Mouse (Mus musculus): ENCODE measurements at regions not wholly inside any gene's neighbourhood (a gene's known extent, or its start where the extent isn't known, plus 50 kb on each side); places are given as distances from the start of the nearest gene placed in this dataset.
"Not testable (repeated sequence)": the region's sequence is repeated elsewhere in the genome, so short reads cannot be mapped to it uniquely, and the experiment has no call there.

DNA sequence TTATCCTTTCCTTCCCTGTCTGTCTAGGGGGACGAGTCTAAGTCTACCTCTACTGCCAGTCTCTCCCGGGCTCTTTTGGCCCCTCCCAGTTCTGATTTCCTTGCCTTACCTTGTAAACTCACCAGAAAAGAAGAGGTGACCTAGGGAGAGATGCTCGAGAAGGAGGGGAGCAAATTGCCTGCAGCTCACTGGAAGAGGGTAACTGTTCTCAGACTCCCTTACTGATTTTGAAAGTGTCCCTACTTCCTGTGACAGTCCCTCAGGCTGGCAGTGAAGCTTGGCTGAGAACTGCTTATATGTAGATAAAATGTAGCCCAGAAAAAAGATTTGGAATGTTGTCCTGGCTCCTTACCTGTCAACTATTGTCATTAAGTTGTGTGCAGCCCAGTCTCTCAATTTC lies 180.6 kb upstream of the Tab2 start:
- no peak for DNase-seq (ENCODE audit: low read depth, low spot score)

DNA sequence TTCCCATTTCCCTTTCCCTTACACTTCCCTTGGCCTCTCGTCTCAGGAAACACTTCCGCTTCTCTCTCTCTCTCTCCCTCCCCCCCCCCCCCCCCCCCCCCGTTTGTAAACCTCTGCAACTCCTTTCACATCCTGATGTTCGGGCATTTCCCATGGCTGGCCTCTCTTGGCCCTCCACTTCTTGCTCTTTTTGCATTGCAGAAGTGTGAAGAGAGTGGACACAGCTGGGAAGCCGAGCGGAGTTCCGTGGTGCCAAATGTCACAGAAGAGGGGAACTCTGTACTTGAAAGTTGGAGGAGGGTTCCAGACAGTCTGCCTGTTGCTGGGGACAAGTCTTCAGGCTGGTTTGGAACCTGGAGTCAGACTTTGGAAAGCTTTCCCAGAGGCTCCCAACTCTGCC lies 179.2 kb upstream of the Tab2 start:
- DNase-seq (ENCODE audit: low read depth, low spot score), result no peak

DNA sequence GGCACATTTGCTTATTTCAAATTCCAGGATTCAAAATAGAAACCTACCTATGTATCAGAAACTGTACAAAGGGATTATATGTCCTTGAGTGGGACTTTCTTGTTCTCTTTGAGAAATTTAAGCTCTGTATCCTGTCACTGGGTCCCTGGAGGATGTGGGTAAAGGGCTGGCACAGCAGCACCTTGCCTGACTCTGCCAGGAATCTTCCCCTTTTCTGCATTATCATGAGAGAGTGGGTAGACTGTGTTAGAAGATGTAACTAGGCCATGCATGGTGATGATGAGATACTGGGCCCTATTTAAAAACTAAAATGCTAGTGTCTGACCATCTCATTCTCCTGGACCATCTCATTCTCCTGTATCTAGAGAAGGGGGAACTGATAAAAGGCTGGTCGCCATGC lies 178.4 kb upstream of the Tab2 start:
- no peak for DNase-seq (ENCODE audit: low read depth, low spot score)

- peak; percentile 53 for DNase-seq (ENCODE audit: low read depth, low spot score)
Measured at GRCm38 (mm10) chr10:8133451-8133952, 177.5 kb upstream of the Tab2 start.

DNA sequence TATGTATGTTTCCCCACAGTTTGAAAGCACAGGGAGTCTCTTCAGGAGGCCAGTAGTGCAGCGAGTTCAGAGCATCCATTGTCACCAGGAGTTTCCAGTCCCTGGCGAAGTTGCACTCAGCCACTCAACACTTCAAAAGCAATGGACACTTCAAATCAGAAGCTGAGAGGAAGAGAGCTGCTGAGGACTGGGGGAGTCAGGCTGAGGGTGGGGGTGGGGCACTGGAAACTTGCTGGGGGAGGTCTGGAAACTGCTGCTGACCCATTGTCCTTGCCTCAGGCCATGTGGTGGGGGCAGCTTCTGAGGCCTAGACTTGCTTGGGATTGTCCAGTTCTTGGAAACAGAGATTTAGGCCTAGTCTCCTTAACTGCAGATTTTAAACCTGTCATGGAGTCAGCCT lies 176.8 kb upstream of the Tab2 start:
- DNase-seq (ENCODE audit: low read depth, low spot score), result peak; percentile 21

- DNase-seq (ENCODE audit: low read depth, low spot score), result no peak
Measured at GRCm38 (mm10) chr10:8130472-8131241, 174.6 kb upstream of the Tab2 start.

DNA sequence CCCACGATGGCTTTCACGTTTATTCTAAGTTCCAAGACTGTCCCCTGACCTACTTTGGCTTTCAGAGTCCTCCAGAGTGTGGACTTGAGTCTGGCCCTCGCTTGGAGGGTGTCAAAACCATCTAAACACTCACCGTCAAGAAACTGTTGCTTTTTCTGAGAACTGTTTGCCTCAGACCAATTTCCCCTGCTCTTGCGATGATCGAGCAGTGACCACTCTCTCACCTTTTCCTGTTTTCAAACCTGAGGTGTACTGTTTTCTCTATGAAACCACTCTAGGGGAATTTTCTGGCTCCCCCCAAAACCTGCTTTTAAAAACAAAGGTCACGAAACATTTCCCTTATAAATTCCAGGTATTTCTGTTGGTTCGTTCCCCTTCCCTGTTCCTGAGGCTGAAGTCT lies 174.0 kb upstream of the Tab2 start:
- no peak for DNase-seq (ENCODE audit: low read depth, low spot score)

DNA sequence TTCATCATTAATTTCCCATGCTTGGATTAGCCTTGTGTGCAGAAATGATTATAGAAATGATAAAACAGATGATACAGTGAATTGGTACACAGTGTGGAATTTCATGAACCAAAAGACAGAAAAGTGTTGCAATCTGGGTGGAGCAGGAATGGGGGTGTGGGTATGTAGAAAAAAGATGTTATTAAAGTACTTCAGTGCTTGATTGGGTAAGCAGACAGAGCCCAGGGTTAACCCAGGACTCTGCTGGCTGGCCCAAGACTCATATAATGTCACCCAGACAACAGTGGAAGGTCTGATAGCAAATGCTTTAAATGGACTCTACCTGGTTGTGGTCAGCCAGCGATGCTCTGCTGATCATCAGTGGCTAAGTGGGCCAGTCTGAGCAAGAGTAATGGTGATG lies 168.1 kb upstream of the Tab2 start:
- no peak for DNase-seq (ENCODE audit: low read depth, low spot score)

DNA sequence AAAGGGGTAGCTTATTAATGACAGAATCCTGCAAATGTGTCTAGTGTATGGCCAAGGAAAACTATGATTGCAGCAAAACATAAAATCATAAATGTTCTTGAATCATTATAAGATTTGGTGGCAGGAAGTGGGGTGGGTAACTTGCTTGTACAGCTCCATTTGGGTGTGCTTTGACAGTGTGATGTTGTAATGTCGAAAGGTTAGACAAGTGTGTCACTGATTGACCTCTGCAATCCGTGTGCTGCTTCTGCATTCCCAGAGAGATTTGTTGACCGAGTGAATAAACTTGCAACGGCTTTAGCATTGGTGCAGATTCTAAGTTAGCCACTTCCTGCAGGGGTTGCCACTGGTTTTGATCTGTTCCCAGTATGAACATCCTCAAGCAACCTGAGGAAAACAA lies 165.9 kb upstream of the Tab2 start:
- no peak for DNase-seq (ENCODE audit: low read depth, low spot score)

DNA sequence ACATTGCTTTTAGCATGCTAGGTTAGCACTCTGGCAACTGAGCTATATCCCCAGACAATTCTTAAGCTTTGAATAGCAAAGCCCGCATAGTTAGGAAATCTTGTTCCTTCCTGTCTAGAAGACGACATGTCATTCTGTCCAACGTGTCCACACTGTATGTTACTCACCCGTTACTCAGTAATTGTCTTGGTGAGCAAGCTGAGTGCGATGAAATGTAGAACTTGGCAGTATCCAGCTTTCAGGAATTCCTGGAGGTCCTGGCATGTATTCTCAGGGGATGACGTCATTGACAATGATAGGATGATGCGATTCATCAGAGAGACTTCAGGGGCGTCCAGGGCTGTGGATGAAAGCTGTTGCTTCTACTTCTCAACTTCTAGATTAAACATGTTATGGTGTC lies 160.8 kb upstream of the Tab2 start:
- no peak for DNase-seq (ENCODE audit: low read depth, low spot score)

GRCm38 (mm10) chr10:8114932-8115331 lies 158.9 kb upstream of the Tab2 start:
- not testable (repeated sequence) for DNase-seq (ENCODE audit: low read depth, low spot score)

DNA sequence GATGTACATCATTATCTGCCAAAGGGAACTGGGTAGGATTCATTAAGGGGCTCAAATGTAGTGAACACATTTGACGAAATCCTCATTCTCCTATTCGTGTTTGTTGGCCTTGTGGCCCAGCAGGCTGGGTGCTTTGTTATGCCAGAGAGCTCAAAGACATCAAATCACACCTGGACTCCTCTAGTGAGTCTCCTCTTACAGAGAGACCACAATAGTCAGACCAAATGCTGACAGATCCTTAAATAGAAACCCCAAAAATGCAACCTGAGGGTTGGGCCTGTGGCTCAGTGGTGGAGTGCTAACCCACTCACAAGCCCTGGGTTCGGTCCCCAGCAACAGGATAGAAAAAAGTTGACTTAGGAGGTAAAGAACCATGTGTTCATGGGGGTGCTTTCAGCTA lies 158.5 kb upstream of the Tab2 start:
- no peak for DNase-seq (ENCODE audit: low read depth, low spot score)

- DNase-seq (ENCODE audit: low read depth, low spot score), result no peak
Measured at GRCm38 (mm10) chr10:8100489-8100888, 144.5 kb upstream of the Tab2 start.

DNA sequence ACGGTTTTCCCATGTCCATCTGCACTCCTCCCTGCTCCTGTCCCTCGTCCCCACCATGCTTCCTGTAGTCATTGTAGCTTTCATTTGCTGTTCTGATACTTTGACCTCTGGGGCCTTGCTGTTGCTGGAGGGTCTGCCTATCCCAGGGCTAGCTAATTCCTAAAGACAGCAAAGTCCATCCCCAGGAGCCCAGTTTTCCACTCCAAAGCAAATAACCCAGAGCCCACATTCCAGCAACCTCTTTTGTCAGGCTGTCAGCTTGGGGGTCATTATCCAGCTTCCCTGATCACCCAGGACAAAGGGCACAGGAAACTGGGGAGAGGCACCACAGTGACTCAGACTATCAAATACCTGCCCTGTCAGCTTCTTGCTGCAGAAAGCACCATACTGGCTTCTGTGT lies 139.9 kb upstream of the Tab2 start:
- peak; percentile 57 for DNase-seq (ENCODE audit: low read depth, low spot score)

DNA sequence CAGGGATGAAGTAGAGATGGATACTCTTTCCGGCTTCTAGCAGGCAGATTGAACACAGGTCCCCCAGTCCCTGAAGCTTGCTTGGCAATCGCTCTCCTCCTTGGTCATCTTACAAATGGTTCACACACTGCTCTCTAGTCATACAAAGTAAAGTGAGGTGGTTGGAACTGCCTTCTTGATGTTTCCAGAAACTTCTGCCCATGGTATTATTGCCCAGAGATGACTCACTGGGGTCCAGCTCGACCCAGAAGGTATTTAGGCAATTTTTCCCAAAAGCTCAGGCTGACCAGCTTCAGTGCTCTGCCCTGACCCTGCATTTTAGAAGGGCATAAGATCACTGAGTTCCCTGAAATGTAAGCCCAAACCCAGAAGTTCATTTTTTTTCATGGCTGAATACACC lies 139.2 kb upstream of the Tab2 start:
- no peak for DNase-seq (ENCODE audit: low read depth, low spot score)

DNA sequence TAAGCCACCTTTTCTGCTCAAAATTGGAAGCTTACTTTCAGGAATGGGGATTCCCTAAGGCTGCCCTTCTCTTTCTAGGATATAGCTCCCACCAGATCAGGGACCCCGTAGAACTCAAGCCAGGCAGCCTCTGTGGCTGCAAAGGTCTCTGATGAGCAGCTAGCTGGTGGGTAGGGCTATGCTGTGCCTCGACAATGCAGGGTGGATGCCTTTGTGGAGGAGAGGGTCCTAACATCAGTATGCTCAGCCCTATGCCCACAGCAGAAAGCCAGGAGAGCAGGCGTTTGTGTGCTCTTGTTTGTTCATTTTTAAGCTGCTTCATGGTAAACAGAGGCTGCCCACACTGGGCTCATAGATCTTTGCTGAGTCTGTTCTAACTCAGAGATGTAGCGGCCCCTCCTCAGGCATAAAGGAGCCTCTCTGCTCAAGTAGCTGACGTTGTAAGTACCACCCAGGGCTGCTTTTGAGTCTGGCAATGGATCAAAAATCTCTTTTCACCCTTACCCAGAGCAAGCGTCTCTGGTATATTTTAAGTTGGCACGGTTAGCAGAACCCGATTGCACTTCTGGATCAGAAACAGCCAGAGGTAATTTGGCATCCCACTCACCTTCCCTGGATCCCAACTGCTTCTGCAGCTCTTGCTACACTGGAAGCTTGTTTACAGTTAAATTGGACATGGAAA lies 136.0 kb upstream of the Tab2 start:
- no peak for DNase-seq (ENCODE audit: low read depth, low spot score)

DNA sequence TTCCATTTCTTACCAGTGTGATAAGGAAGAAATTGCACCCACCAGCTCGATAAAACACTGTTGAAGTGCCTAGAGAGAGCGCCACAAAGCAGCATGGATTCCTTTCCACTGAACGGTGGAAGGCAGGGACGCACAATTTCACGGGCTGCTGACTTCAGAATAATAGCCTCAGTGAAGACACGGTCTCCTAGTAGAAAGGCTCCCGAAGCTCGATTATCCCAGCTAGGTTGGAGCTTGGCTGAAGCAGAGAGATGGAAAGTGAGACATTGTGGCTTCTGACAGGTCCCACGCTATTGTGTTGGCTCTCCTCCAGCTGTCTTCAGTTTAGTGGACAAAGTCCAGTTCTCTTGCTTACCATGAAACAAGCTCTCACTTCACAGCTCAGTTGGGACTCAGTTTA lies 133.3 kb upstream of the Tab2 start:
- DNase-seq (ENCODE audit: low read depth, low spot score), result peak; percentile 41

- no peak for DNase-seq (ENCODE audit: low read depth, low spot score)
Measured at GRCm38 (mm10) chr10:8088737-8089136, 132.7 kb upstream of the Tab2 start.

DNA sequence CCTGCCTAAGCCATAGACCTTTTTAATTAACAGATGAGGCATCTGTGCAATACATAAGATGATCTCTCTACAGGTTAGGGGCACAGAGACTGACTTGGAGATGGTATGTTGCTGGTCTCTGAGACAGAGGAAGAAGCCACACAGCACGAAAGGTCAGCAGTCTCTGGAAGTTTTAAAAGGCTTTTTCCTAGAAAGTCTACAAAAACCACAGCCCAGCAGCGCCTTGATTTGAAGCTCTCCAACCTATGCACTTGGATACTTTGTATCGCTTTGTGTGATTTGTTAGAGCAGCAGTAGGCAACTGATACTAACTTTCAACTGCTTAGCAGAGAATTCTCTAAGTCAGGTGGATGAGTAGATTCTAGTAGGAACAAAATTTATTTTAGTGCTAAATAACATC lies 132.3 kb upstream of the Tab2 start:
- no peak for DNase-seq (ENCODE audit: low read depth, low spot score)

DNA sequence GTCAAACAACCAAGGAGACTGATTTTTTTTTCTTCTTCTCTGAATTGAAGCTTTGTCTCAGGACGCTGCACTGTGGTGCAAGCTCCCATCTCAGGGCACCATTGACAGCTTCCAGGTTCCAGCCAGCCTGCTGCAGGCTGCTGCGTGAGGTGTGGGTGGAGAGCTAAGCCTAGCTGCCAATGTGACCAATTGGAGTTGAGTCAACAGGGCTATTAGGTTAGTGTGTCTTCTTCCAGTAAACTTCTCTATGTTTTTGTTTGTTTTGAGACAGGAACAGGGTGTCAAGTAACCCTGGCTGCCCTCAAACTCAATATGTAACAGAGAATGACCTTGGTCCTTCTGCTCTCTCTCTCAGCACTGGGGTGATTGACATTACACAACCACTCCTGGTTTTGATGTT lies 131.1 kb upstream of the Tab2 start:
- DNase-seq (ENCODE audit: low read depth, low spot score), result no peak

- DNase-seq (ENCODE audit: low read depth, low spot score), result no peak
Measured at GRCm38 (mm10) chr10:8086442-8086841, 130.4 kb upstream of the Tab2 start.

DNA sequence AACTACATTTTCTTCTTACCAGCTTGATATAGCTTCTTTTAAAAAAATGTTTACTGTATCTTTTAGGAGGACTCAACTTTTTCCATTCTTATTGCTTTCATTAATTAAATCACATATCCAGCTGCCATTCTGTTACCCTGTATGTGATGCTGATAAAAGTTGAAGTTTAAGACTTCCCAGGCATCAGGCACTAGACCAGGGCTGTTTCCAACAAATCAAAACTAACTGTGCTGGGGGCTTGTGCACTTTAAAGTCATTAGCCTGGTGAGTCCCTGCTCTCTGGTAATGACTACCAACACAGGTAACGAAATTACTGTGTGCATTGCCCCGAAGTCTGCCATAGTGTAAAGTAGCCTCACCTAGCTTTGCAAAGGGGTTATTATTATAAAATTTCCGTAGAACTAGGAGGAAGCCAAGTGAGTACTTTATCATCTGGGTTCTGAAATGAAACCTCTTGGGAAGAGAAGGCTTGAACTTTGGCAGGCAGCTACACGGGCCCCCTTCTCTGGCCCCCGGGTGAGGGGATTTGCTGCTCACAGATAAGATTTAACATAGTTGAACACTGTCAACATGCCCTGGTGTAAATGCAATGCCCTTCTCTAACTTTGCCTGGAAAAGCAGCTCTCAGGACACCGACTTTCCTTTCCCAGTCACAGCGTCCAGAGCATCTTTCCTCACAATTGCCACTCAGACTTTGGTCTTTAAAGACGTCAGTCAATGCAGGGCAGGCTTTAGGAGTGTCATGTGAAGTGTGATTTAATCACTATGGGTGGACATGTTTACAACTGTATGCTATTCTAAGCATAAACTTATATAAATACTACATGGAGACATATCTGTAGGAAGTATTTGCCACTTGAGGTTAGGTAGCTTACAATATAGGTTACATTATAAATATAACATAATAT lies 122.1 kb upstream of the Tab2 start:
- DNase-seq (ENCODE audit: low read depth, low spot score), result no peak
